Mouse (Mus musculus): ENCODE measurements at regions not wholly inside any gene's neighbourhood (a gene's known extent, or its start where the extent isn't known, plus 50 kb on each side); places are given as distances from the start of the nearest gene placed in this dataset.

- no peak for ATAC-seq (ENCODE audit: low FRiP score, low TSS enrichment)
- Histone ChIP-seq H3K4me3 (ENCODE audit: low read length) (no peak overlapping the region), H3K27me3 (ENCODE audit: control insufficient read depth, insufficient read depth, low read length) (no peaks in the 10 kb centered on the region), H3K4me1 (ENCODE audit: control insufficient read depth, insufficient read depth, low read length) (no peaks in the 10 kb centered on the region; the same call in 1 of the 2 replicates), H3K4me2 (replicated peaks; ENCODE audit: low read depth, low read length) (no peak overlapping the region), H3K27ac (ENCODE audit: low read depth, low read length) (no peak overlapping the region), H3K9me3 (ENCODE audit: control insufficient read depth, low read length) (no peaks in the 10 kb centered on the region), H3K36me3 (ENCODE audit: control insufficient read depth, insufficient read depth, low read length) (no peaks in the 10 kb centered on the region), H3K9ac (ENCODE audit: low read depth, low read length) (no peak overlapping the region)
- WGBS = 90% methylated on average over 8 of the region's 8 CpGs
Measured at GRCm38 (mm10) chr19:56176059-56176458, 110.9 kb upstream of the Habp2 start.

- Histone ChIP-seq H3K4me3 (ENCODE audit: low read length) (no peak overlapping the region), H3K36me3 (ENCODE audit: control insufficient read depth, insufficient read depth, low read length) (no peaks in the 10 kb centered on the region), H3K27ac (ENCODE audit: low read depth, low read length) (no peak overlapping the region), H3K9me3 (ENCODE audit: control insufficient read depth, low read length) (no peaks in the 10 kb centered on the region), H3K27me3 (ENCODE audit: control insufficient read depth, insufficient read depth, low read length) (no peaks in the 10 kb centered on the region), H3K4me2 (replicated peaks; ENCODE audit: low read depth, low read length) (no peak overlapping the region), H3K4me1 (ENCODE audit: control insufficient read depth, insufficient read depth, low read length) (no peaks in the 10 kb centered on the region; the same call in 1 of the 2 replicates), H3K9ac (ENCODE audit: low read depth, low read length) (no peak overlapping the region)
- WGBS = 35% methylated on average over 12 of the region's 12 CpGs
- ATAC-seq (ENCODE audit: low FRiP score, low TSS enrichment) = no peak
Measured at GRCm38 (mm10) chr19:56177231-56177745, 109.6 kb upstream of the Habp2 start.

- WGBS = 60% methylated on average over 5 of the region's 5 CpGs
- Histone ChIP-seq H3K9ac (ENCODE audit: low read depth, low read length) (no peak overlapping the region), H3K9me3 (ENCODE audit: control insufficient read depth, low read length) (peaks cover 6% of the 10 kb centered on the region; the same call in 1 of the 2 replicates), H3K4me1 (ENCODE audit: control insufficient read depth, insufficient read depth, low read length) (no peaks in the 10 kb centered on the region), H3K4me2 (replicated peaks; ENCODE audit: low read depth, low read length) (no peak overlapping the region), H3K36me3 (ENCODE audit: control insufficient read depth, insufficient read depth, low read length) (no peaks in the 10 kb centered on the region), H3K27me3 (ENCODE audit: control insufficient read depth, insufficient read depth, low read length) (no peaks in the 10 kb centered on the region), H3K27ac (ENCODE audit: low read depth, low read length) (no peak overlapping the region), H3K4me3 (ENCODE audit: low read length) (no peak overlapping the region)
- no peak for ATAC-seq (ENCODE audit: low FRiP score, low TSS enrichment)
Measured at GRCm38 (mm10) chr19:56185756-56186155, 101.2 kb upstream of the Habp2 start.

- H3K36me3 ChIP-seq (ENCODE audit: control insufficient read depth, insufficient read depth, low read length) = no peaks in the 10 kb centered on the region
- H3K9me3 ChIP-seq (ENCODE audit: control insufficient read depth, low read length) = no peaks in the 10 kb centered on the region
- ATAC-seq (ENCODE audit: low FRiP score, low TSS enrichment) = no peak
- no peak overlapping the region for H3K27ac ChIP-seq (ENCODE audit: low read depth, low read length)
- no peaks in the 10 kb centered on the region for H3K27me3 ChIP-seq (ENCODE audit: control insufficient read depth, insufficient read depth, low read length)
- no peak overlapping the region for H3K4me3 ChIP-seq (ENCODE audit: low read length)
- no peak overlapping the region for H3K4me2 ChIP-seq (replicated peaks; ENCODE audit: low read depth, low read length)
- H3K4me1 ChIP-seq (ENCODE audit: control insufficient read depth, insufficient read depth, low read length) = no peaks in the 10 kb centered on the region
- WGBS = 100% methylated on average over 1 of the region's 1 CpGs
- no peak overlapping the region for H3K9ac ChIP-seq (ENCODE audit: low read depth, low read length)
Measured at GRCm38 (mm10) chr19:56189185-56189584, 97.8 kb upstream of the Habp2 start.

- 37% methylated on average over 3 of the region's 3 CpGs for WGBS
- no peaks in the 10 kb centered on the region for H3K4me1 ChIP-seq (ENCODE audit: control insufficient read depth, insufficient read depth, low read length)
- no peaks in the 10 kb centered on the region for H3K9me3 ChIP-seq (ENCODE audit: control insufficient read depth, low read length)
- no peak overlapping the region for H3K4me3 ChIP-seq (ENCODE audit: low read length)
- no peak overlapping the region for H3K9ac ChIP-seq (ENCODE audit: low read depth, low read length)
- ATAC-seq (ENCODE audit: low FRiP score, low TSS enrichment) = no peak
- H3K36me3 ChIP-seq (ENCODE audit: control insufficient read depth, insufficient read depth, low read length) = no peaks in the 10 kb centered on the region
- H3K27ac ChIP-seq (ENCODE audit: low read depth, low read length) = no peak overlapping the region
- no peak overlapping the region for H3K4me2 ChIP-seq (replicated peaks; ENCODE audit: low read depth, low read length)
- H3K27me3 ChIP-seq (ENCODE audit: control insufficient read depth, insufficient read depth, low read length) = no peaks in the 10 kb centered on the region
Measured at GRCm38 (mm10) chr19:56190222-56190621, 96.7 kb upstream of the Habp2 start.

GRCm38 (mm10) chr19:56198474-56199236 is 88.3 kb upstream of the Habp2 start:
- Histone ChIP-seq H3K4me3 (ENCODE audit: low read length) (no peak overlapping the region), H3K4me2 (replicated peaks; ENCODE audit: low read depth, low read length) (no peak overlapping the region), H3K9me3 (ENCODE audit: control insufficient read depth, low read length) (no peaks in the 10 kb centered on the region), H3K27me3 (ENCODE audit: control insufficient read depth, insufficient read depth, low read length) (no peaks in the 10 kb centered on the region), H3K36me3 (ENCODE audit: control insufficient read depth, insufficient read depth, low read length) (no peaks in the 10 kb centered on the region), H3K4me1 (ENCODE audit: control insufficient read depth, insufficient read depth, low read length) (peaks cover 13% of the 10 kb centered on the region; the same call in 1 of the 2 replicates), H3K9ac (ENCODE audit: low read depth, low read length) (no peak overlapping the region), H3K27ac (ENCODE audit: low read depth, low read length) (no peak overlapping the region)
- ATAC-seq (ENCODE audit: low FRiP score, low TSS enrichment) = no peak
- 80% methylated on average over 15 of the region's 15 CpGs for WGBS

- H3K4me3 ChIP-seq (ENCODE audit: low read length) = no peak overlapping the region
- no peaks in the 10 kb centered on the region for H3K36me3 ChIP-seq (ENCODE audit: control insufficient read depth, insufficient read depth, low read length)
- no peaks in the 10 kb centered on the region for H3K9me3 ChIP-seq (ENCODE audit: control insufficient read depth, low read length)
- H3K4me2 ChIP-seq (replicated peaks; ENCODE audit: low read depth, low read length) = no peak overlapping the region
- WGBS = 58% methylated on average over 14 of the region's 14 CpGs
- no peak overlapping the region for H3K9ac ChIP-seq (ENCODE audit: low read depth, low read length)
- no peaks in the 10 kb centered on the region for H3K27me3 ChIP-seq (ENCODE audit: control insufficient read depth, insufficient read depth, low read length)
- H3K27ac ChIP-seq (ENCODE audit: low read depth, low read length) = no peak overlapping the region
- ATAC-seq (ENCODE audit: low FRiP score, low TSS enrichment) = no peak
- peaks cover 13% of the 10 kb centered on the region; the same call in 1 of the 2 replicates for H3K4me1 ChIP-seq (ENCODE audit: control insufficient read depth, insufficient read depth, low read length)
Measured at GRCm38 (mm10) chr19:56199401-56200150, 87.4 kb upstream of the Habp2 start.

GRCm38 (mm10) chr19:56201007-56201682 is 85.8 kb upstream of the Habp2 start:
- Histone ChIP-seq H3K27me3 (ENCODE audit: control insufficient read depth, insufficient read depth, low read length) (no peaks in the 10 kb centered on the region), H3K4me2 (replicated peaks; ENCODE audit: low read depth, low read length) (no peak overlapping the region), H3K36me3 (ENCODE audit: control insufficient read depth, insufficient read depth, low read length) (no peaks in the 10 kb centered on the region), H3K4me1 (ENCODE audit: control insufficient read depth, insufficient read depth, low read length) (peaks cover 13% of the 10 kb centered on the region; the same call in 1 of the 2 replicates), H3K4me3 (ENCODE audit: low read length) (no peak overlapping the region), H3K9ac (ENCODE audit: low read depth, low read length) (no peak overlapping the region), H3K27ac (ENCODE audit: low read depth, low read length) (no peak overlapping the region), H3K9me3 (ENCODE audit: control insufficient read depth, low read length) (no peaks in the 10 kb centered on the region)
- WGBS = 87% methylated on average over 9 of the region's 9 CpGs
- no peak for ATAC-seq (ENCODE audit: low FRiP score, low TSS enrichment)

Measured in kidney, embryonic 14.5 days (tissue).